Mouse (Mus musculus) heart, adult 2 months (tissue): ENCODE results near the gene Slc46a2.

Source experiments
- EP300 ChIP-seq: fragments of 200-500 bp; IDR thresholded peaks from 2 replicates; pipeline ENCODE4 v1.6.1; 2011; ENCODE audit warnings: low read depth, low read length, control low read depth; ENCODE audit not compliant: insufficient read depth
- POLR2A ChIP-seq: fragments of 200-500 bp; IDR thresholded peaks from 2 replicates; pipeline ENCODE4 v1.6.1; 2011; ENCODE audit warnings: mild to moderate bottlenecking, low read depth, low read length, control low read depth; ENCODE audit not compliant: insufficient read depth

- TF ChIP-seq POLR2A (no peak), EP300 (no peak)
Observed at GRCm38 (mm10) chr4:59896000-59896399, 18.9 kb downstream of the Slc46a2 start.
